Mouse (Mus musculus) intestine, embryonic 15.5 days (tissue): ENCODE data around the gene Zfp810. TPM values are rescaled to one million over a fixed set of nuclear protein-coding genes. Genes with fewer than 3 reads are reported as not detected.

Source experiments
- ATAC-seq: fragments of 200-750 bp; cut with Nextera tagmentation; 2 replicates; pipeline ENCODE4 v1.8.0; 2017; ENCODE audit warnings: moderate TSS enrichment, moderate library complexity
- H3K27ac ChIP-seq: fragments of 300-500 bp; sonication (generic); 2 replicates; pipeline ENCODE4 v1.5.1; 2015; ENCODE audit warnings: mild to moderate bottlenecking, inconsistent platforms
- H3K27me3 ChIP-seq: fragments of 300-500 bp; sonication (generic); replicated peaks from 2 replicates; pipeline ENCODE4 v1.6.1; 2015; ENCODE audit warnings: inconsistent platforms
- H3K36me3 ChIP-seq: fragments of 300-500 bp; sonication (generic); 2 replicates; pipeline ENCODE4 v1.6.1; 2015; ENCODE audit warnings: inconsistent platforms
- H3K4me1 ChIP-seq: fragments of 300-500 bp; sonication (generic); replicated peaks from 2 replicates; pipeline ENCODE4 v1.6.1; 2015; ENCODE audit warnings: inconsistent platforms
- H3K4me2 ChIP-seq: fragments of 300-500 bp; sonication (generic); replicated peaks from 2 replicates; pipeline ENCODE4 v1.6.1; 2015; ENCODE audit warnings: mild to moderate bottlenecking, inconsistent platforms
- H3K4me3 ChIP-seq: fragments of 300-500 bp; sonication (generic); replicated peaks from 2 replicates; pipeline ENCODE4 v1.5.1; 2015; ENCODE audit warnings: inconsistent platforms
- H3K9ac ChIP-seq: fragments of 300-500 bp; sonication (generic); 2 replicates; pipeline ENCODE4 v1.6.1; 2015; ENCODE audit warnings: inconsistent platforms
- H3K9me3 ChIP-seq: fragments of 300-500 bp; sonication (generic); 2 replicates; pipeline ENCODE4 v1.6.1; 2016; ENCODE audit warnings: inconsistent platforms
- WGBS: fragments of 180-500 bp; shearing (Covaris S2); methylation state at CpG from one replicate; pipeline ENCODE4 v1.1.7; 2015; 5-methylcytosine and 5-hydroxymethylcytosine counted together
- polyA plus RNA-seq: library from polyadenylated mRNA; unstranded; fragments of >200 nt; fragmentation: Nextera tagmentation; extraction: Ambion mirVana; gene quantifications from 2 replicates; pipeline ENCODE4 v1.2.1, GENCODE M21; 2015

The Zfp810 gene
- polyA plus RNA-seq, 1 experiment from 2014 or later: 13.3 TPM

DNA sequence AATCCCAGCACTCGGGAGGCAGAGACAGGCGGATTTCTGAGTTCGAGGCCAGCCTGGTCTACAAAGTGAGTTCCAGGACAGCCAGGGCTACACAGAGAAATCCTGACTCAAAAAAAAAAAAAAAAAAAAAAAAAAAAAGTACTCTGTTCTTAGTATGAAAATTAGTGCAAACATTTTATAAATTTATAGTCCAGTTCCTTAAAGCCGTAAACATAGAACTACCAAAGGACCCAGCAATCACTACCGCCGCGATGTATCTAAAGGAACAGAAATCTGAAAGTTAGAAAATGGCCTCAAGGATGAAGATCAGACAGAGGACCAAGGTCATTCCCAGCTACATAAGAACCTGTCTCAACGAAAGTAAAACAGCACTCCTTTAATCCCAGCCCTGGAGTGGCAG, 48.7 kb downstream of the Zfp810 start:
- Histone ChIP-seq H3K27ac (no peak overlapping the region), H3K9ac (peak overlapping the region; percentile 78), H3K27me3 (no peaks in the 10 kb centered on the region), H3K4me2 (peak overlapping the region; percentile 84), H3K9me3 (no peaks in the 10 kb centered on the region), H3K36me3 (peaks cover 15% of the 10 kb centered on the region), H3K4me3 (peak overlapping the region; percentile 67), H3K4me1 (0 out of 2 replicates have a peak, but pooled peaks cover 3% of the 10 kb centered on the region)
- no peak for ATAC-seq
- WGBS: 79% methylated on average over 8 of the region's 8 CpGs

DNA sequence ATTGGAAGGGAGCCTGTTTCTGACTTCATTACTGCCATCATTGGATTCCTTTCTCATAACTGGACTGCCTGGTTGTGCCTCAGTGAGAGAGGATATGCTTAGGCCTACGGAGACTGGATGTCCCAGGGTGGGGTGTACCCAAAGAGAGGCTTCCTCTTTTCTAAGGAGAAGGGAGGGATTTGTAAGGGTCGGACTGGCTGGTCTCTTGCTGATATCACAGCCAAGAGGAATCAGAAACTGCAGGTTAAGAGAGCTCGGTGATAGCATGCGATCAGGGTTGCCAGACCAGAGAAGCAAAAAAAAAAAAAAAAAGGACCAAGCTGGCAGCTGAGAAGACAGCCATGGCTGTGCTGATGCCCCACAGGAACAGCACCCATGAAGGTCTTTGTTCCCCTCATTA, 50.9 kb downstream of the Zfp810 start:
- no peaks in the 10 kb centered on the region for H3K9me3 ChIP-seq
- no peaks in the 10 kb centered on the region for H3K27me3 ChIP-seq
- no peak overlapping the region for H3K4me3 ChIP-seq
- H3K36me3 ChIP-seq: peaks cover 32% of the 10 kb centered on the region
- H3K27ac ChIP-seq: no peak overlapping the region
- ATAC-seq: no peak
- no peak overlapping the region for H3K4me2 ChIP-seq
- WGBS: 85% methylated on average over 4 of the region's 4 CpGs
- no peaks in the 10 kb centered on the region for H3K4me1 ChIP-seq
- H3K9ac ChIP-seq: no peak overlapping the region

DNA sequence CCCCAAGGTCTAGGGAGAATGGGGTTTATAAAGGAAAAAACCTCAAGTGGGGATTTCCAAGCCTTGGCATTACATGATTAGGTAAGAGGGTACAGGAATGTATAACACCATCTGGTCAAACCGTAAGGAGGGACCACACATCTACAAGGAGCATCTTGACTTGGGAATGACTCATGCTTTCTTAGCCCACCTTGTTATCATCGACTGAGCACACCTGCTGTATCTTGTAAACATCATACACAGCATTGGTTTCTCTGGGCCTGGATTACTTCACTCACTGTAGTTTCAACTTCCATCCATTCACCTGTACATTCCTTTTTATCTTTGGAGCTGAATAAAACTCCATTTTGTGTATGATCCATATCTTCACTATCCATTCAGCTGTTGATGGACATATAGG, 63.2 kb downstream of the Zfp810 start:
- WGBS: 92% methylated on average over 2 of the region's 2 CpGs
- H3K36me3 ChIP-seq: peaks cover 61% of the 10 kb centered on the region

DNA sequence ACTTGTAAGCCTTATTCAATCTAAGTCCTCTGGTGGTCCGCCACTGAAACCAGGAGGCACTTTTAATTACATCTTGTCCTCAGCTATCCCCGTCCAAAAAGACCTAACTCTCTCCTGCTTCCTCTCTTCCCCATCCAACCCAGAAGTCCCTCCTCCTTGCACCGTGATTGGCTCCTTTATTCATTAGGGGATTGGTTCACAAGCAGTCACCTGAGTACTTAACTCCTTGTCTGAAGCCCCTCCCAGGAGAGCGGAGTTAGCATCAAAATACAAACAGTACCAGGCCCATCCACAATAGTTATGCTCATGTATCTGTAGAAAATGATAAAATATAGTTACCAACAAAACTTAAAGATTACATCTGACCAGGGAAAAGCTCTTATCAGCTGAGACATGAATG, 67.4 kb downstream of the Zfp810 start:
- H3K4me2 ChIP-seq: no peak overlapping the region
- no peaks in the 10 kb centered on the region for H3K27me3 ChIP-seq
- ATAC-seq: no peak
- no peak overlapping the region for H3K4me3 ChIP-seq
- no peaks in the 10 kb centered on the region for H3K9me3 ChIP-seq
- WGBS: 90% methylated on average over 4 of the region's 4 CpGs
- H3K9ac ChIP-seq: no peak overlapping the region
- H3K36me3 ChIP-seq: peaks cover 61% of the 10 kb centered on the region
- H3K27ac ChIP-seq: no peak overlapping the region
- H3K4me1 ChIP-seq: no peaks in the 10 kb centered on the region

More for the DNA sequence above, 63.2 kb downstream of the Zfp810 start:
- Histone ChIP-seq H3K4me3 (no peak overlapping the region), H3K4me1 (no peaks in the 10 kb centered on the region), H3K9ac (no peak overlapping the region), H3K4me2 (no peak overlapping the region), H3K9me3 (peaks cover 3% of the 10 kb centered on the region; the same call in 1 of the 2 replicates), H3K27me3 (no peaks in the 10 kb centered on the region), H3K27ac (no peak overlapping the region)
- no peak for ATAC-seq

DNA sequence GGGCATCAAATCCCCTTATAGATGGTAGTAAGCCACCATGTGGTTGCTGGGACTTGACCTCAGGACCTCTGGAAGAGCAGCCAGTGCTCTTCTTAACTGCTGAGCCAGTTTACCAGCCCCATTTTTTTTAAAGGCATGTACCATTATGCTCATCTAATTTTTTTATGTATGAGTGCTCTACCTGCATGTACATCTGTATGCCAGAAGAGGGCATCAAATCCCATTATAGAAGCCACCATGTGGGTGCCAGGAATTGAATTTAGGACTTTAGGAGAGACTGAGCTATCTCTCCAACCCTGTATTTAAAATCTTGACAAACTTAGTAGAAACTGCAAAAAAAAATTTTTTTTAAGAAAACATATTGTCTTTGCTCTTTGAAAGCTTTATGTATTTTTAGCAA, 76.9 kb downstream of the Zfp810 start:
- ATAC-seq: no peak
- H3K4me1 ChIP-seq: no peaks in the 10 kb centered on the region
- H3K9ac ChIP-seq: no peak overlapping the region
- H3K9me3 ChIP-seq: no peaks in the 10 kb centered on the region
- no peak overlapping the region for H3K4me2 ChIP-seq
- H3K27me3 ChIP-seq: no peaks in the 10 kb centered on the region
- H3K36me3 ChIP-seq: no peaks in the 10 kb centered on the region
- H3K4me3 ChIP-seq: no peak overlapping the region
- no peak overlapping the region for H3K27ac ChIP-seq

DNA sequence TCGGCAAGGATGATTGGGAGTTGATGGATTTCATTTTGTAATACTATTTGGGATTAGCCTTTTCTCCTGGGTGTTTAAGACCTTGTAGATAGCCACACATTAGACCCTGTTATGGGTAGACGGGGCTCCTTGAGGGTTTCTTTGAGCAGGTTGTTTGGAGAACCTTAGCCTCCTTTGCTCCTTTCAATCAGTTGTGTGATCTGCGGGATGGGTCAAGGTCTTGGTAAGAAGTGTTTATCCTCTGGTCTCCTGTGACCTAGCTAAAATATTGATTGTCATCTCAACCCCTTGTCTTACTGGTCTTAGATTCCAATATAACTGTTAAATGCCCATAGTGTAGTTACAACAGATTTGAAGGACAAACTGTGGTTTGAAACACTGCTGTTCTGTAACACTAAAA, 77.4 kb downstream of the Zfp810 start:
- Histone ChIP-seq H3K27me3 (no peaks in the 10 kb centered on the region), H3K4me2 (no peak overlapping the region)
- WGBS: 79% methylated on average over 3 of the region's 3 CpGs

DNA sequence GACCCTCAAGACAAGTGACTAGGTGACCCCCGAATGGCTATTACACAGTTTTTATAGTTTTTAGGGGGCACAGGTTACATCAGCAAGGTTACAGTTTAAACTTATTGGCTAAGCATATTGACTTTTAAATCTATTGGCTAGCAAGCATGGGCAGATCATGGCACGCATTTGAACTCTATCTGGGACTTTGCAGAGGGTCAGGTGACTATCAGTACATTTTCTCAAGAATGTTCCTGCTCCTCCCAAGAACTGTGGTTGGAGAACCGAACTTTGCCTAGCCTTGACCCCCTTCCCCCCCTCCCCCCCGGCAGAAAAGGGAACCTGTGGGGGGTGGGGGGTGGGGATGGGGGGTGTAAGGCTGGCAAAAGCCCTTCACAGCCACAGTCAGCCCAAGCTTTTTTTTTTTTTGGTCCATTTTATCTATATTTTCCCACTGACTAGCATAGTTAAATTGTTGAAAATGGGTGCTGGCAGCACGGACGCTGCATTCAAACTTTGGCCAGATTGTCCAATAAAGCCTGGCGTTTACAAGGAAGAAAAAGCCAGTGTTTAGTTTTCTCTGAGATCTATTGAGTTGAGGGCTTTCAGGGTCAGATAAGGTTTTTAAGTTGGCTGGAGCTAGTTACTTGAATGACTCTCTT, 77.9 kb downstream of the Zfp810 start:
- Histone ChIP-seq H3K27ac (no peak overlapping the region), H3K9ac (no peak overlapping the region), H3K36me3 (no peaks in the 10 kb centered on the region), H3K4me3 (no peak overlapping the region), H3K4me2 (no peak overlapping the region), H3K4me1 (no peaks in the 10 kb centered on the region), H3K27me3 (no peaks in the 10 kb centered on the region), H3K9me3 (no peaks in the 10 kb centered on the region)
- no peak for ATAC-seq
- WGBS: 80% methylated on average over 7 of the region's 7 CpGs

More for the DNA sequence above, 77.4 kb downstream of the Zfp810 start:
- Histone ChIP-seq H3K9me3 (no peaks in the 10 kb centered on the region), H3K9ac (no peak overlapping the region), H3K4me1 (no peaks in the 10 kb centered on the region), H3K36me3 (no peaks in the 10 kb centered on the region), H3K27ac (no peak overlapping the region), H3K4me3 (no peak overlapping the region)
- ATAC-seq: no peak

DNA sequence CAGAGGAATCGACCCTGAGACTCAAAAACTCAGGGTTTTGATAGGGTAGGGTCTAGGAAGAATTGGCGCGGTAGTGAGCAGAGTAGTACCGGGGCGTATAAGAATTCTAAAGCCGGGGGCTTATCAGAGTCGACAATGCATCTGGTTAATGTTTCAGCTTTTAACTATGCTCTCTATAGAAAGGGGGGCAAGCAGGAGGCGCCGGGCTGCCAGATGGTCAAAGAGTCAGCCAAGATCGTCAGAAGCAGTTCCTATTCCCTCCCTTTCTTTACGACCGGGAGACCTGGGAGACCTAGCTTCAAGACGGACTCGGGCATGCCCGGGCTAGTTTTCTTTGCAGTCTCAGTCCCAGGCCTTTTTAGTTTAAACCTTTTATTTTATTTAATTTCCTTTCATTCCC, 80.6 kb downstream of the Zfp810 start:
- H3K27ac ChIP-seq: no peak overlapping the region; the same call in 1 of the 2 replicates
- ATAC-seq: 0 out of 2 replicates have a peak, but pooled peaks have one; percentile 5
- H3K9ac ChIP-seq: no peak overlapping the region
- WGBS: 48% methylated on average over 15 of the region's 15 CpGs
- no peaks in the 10 kb centered on the region for H3K27me3 ChIP-seq
- H3K4me1 ChIP-seq: no peaks in the 10 kb centered on the region
- no peak overlapping the region; the same call in 1 of the 2 replicates for H3K4me2 ChIP-seq
- H3K36me3 ChIP-seq: no peaks in the 10 kb centered on the region
- H3K9me3 ChIP-seq: no peaks in the 10 kb centered on the region
- H3K4me3 ChIP-seq: peak overlapping the region; percentile 3; the same call in 1 of the 2 replicates

Other genes starting within 250 kb of the Zfp810 start
- not detected in 2 replicates for gene Gm49318, start 236.4 kb downstream of the Zfp810 start, polyA plus RNA-seq
- gene Zfp653, start 236.3 kb downstream of the Zfp810 start, polyA plus RNA-seq: 9.7 and 10.6 TPM in 2 replicates
- gene Ecsit, start 222.2 kb downstream of the Zfp810 start, polyA plus RNA-seq: 44.4 and 50.0 TPM in 2 replicates
- gene Cnn1, start 208.4 kb downstream of the Zfp810 start, polyA plus RNA-seq: 281 and 303 TPM in 2 replicates
- gene Elof1, start 190.5 kb downstream of the Zfp810 start, polyA plus RNA-seq: 143 and 157 TPM in 2 replicates
- gene Acp5, start 171.9 kb downstream of the Zfp810 start, polyA plus RNA-seq: 39.0 and 49.8 TPM in 2 replicates
- 88.6 and 90.0 TPM in 2 replicates for gene Pigyl, start 150.8 kb downstream of the Zfp810 start, polyA plus RNA-seq
- gene Zfp872, start 119.6 kb downstream of the Zfp810 start, polyA plus RNA-seq: 0.29 and 0.90 TPM in 2 replicates
- 19.3 and 23.6 TPM in 2 replicates for gene Zfp809, start 81.9 kb downstream of the Zfp810 start, polyA plus RNA-seq
- gene Zfp599, start 47.8 kb downstream of the Zfp810 start, polyA plus RNA-seq: 4.2 and 4.3 TPM in 2 replicates
- 40.5 and 42.4 TPM in 2 replicates for gene Anln, start 81.5 kb upstream of the Zfp810 start, polyA plus RNA-seq
- gene 9530077C05Rik, start 103.9 kb upstream of the Zfp810 start, polyA plus RNA-seq: 2.9 and 4.4 TPM in 2 replicates
- gene Gm17545, start 146.6 kb upstream of the Zfp810 start, polyA plus RNA-seq: not detected in 2 replicates
- 70.1 and 73.2 TPM in 2 replicates for gene Rp9, start 162.1 kb upstream of the Zfp810 start, polyA plus RNA-seq
- gene Bbs9, start 168.1 kb upstream of the Zfp810 start, polyA plus RNA-seq: 11.8 and 13.1 TPM in 2 replicates